Mouse (Mus musculus) adipose tissue, adult 10 weeks (tissue): ENCODE measurements around the gene Slc22a8. TPM values are rescaled to one million over a fixed set of nuclear protein-coding genes. Genes with fewer than 3 reads are reported as not detected.

Source experiments
- polyA plus RNA-seq: library from polyadenylated mRNA; stranded (reverse); fragments of 350-450 nt; fragmentation: Illumina TruSeq; extraction: RNeasy Lipid Tissue Mini Kit (QIAGEN cat#74804); gene quantifications from one replicate; pipeline ENCODE4 v1.2.3, GENCODE M21; 2014; ENCODE audit warnings: low read depth, low replicate concordance

Slc22a8 gene
- polyA plus RNA-seq: 0.11 TPM

DNA sequence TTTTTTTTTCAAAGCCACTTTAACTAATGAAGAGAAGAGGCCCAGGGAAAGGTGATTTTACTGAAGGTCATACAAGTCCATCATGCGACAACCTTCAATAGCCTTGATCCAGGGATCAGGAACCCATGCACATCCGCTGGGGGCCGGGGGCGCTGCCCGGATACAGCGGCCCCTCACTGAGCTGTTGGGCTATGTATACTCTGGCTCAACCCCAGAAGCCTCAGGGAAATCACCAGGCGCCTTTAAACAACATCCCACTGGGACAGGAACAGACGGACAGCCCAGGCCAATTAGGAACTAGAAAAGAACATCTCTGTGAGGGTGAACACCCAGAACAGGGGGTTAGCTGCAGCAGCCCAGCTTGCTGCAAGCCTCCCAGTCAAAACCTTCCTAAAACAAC is at the start of gene Slc22a8:
TSS of gene Slc22a8 (plus strand) at position 301 of the 400 bp plus-strand sequence.

GRCm38 (mm10) chr19:8617904-8618303 is 26.9 kb downstream of the Slc22a8 start, which contains the start of gene Slc22a6:
Slc22a6 (plus strand) TSS chr19:8618039.

Other genes starting within 250 kb of the Slc22a8 start
- not detected for gene Slc22a30, start 186.1 kb upstream of the Slc22a8 start, polyA plus RNA-seq
- not detected for gene Slc22a6, start 26.8 kb downstream of the Slc22a8 start, polyA plus RNA-seq
- gene Chrm1, start 72.5 kb downstream of the Slc22a8 start, polyA plus RNA-seq: 0.06 TPM
- gene Slc3a2, start 132.1 kb downstream of the Slc22a8 start, polyA plus RNA-seq: 327 TPM
- gene Wdr74, start 144.6 kb downstream of the Slc22a8 start, polyA plus RNA-seq: 31.3 TPM
- gene 1700092M07Rik, start 149.5 kb downstream of the Slc22a8 start, polyA plus RNA-seq: 12.2 TPM
- 114 TPM for gene Stx5a, start 150.2 kb downstream of the Slc22a8 start, polyA plus RNA-seq
- gene Nxf1, start 165.8 kb downstream of the Slc22a8 start, polyA plus RNA-seq: 150 TPM
- 77.8 TPM for gene Tmem223, start 179.7 kb downstream of the Slc22a8 start, polyA plus RNA-seq
- gene Tmem179b, start 183.2 kb downstream of the Slc22a8 start, polyA plus RNA-seq: 54.7 TPM
- gene Taf6l, start 195.2 kb downstream of the Slc22a8 start, polyA plus RNA-seq: 12.1 TPM
- 104 TPM for gene Polr2g, start 207.3 kb downstream of the Slc22a8 start, polyA plus RNA-seq
- gene Zbtb3, start 211.3 kb downstream of the Slc22a8 start, polyA plus RNA-seq: 3.0 TPM
- gene Ttc9c, start 228.1 kb downstream of the Slc22a8 start, polyA plus RNA-seq: 29.3 TPM
- 84.2 TPM for gene Hnrnpul2, start 228.8 kb downstream of the Slc22a8 start, polyA plus RNA-seq
- not detected for gene AC129217.1, start 238.5 kb downstream of the Slc22a8 start, polyA plus RNA-seq
- gene Bscl2, start 246.2 kb downstream of the Slc22a8 start, polyA plus RNA-seq: 161 TPM
- 0.31 TPM for gene Gng3, start 247.9 kb downstream of the Slc22a8 start, polyA plus RNA-seq